Mouse (Mus musculus): Measurements from ENCODE around the gene Olfr1352. TPM values are rescaled to one million over a fixed set of nuclear protein-coding genes. Genes with fewer than 3 reads are reported as not detected.

Olfr1352 gene
- polyA plus RNA-seq (2014; fragmentation: Illumina TruSeq; extraction: RNeasy Lipid Tissue Mini Kit (QIAGEN cat#74804); ENCODE audit: low read depth, low replicate concordance), result not detected

GRCm38 (mm10) chr10:78980750-78981149, at the start of gene Olfr1352:
TSS of gene Olfr1352 (plus strand) at chr10:78981050.

GRCm38 (mm10) chr10:78950336-78950735, 30.5 kb upstream of the Olfr1352 start, which contains the start of gene Olfr8:
TSS of gene Olfr8 (plus strand) at chr10:78950636.

GRCm38 (mm10) chr10:78963009-78963408, 17.8 kb upstream of the Olfr1352 start, which contains the start of gene Olfr1353:
TSS of gene Olfr1353 (plus strand) at chr10:78963309.

GRCm38 (mm10) chr10:79012172-79012571, 31.3 kb downstream of the Olfr1352 start, which contains the start of gene Olfr1351:
TSS of gene Olfr1351 (plus strand) at chr10:79012472.

GRCm38 (mm10) chr10:79028441-79028840, 47.6 kb downstream of the Olfr1352 start, which contains the start of gene Olfr57:
TSS of gene Olfr57 (plus strand) at chr10:79028741.

Other genes with a start within 250 kb of the Olfr1352 start
- gene Ccdc105, start 228.0 kb upstream of the Olfr1352 start, polyA plus RNA-seq (2014; fragmentation: Illumina TruSeq; extraction: RNeasy Lipid Tissue Mini Kit (QIAGEN cat#74804); ENCODE audit: low read depth, low replicate concordance), result not detected
- gene Slc1a6, start 200.6 kb upstream of the Olfr1352 start, polyA plus RNA-seq (2014; fragmentation: Illumina TruSeq; extraction: RNeasy Lipid Tissue Mini Kit (QIAGEN cat#74804); ENCODE audit: low read depth, low replicate concordance), result not detected
- not detected for gene Olfr1356, start 128.9 kb upstream of the Olfr1352 start, polyA plus RNA-seq (2014; fragmentation: Illumina TruSeq; extraction: RNeasy Lipid Tissue Mini Kit (QIAGEN cat#74804); ENCODE audit: low read depth, low replicate concordance)
- not detected for gene Olfr1355, start 105.5 kb upstream of the Olfr1352 start, polyA plus RNA-seq (2014; fragmentation: Illumina TruSeq; extraction: RNeasy Lipid Tissue Mini Kit (QIAGEN cat#74804); ENCODE audit: low read depth, low replicate concordance)
- gene Olfr1354, start 67.9 kb upstream of the Olfr1352 start, polyA plus RNA-seq (2014; fragmentation: Illumina TruSeq; extraction: RNeasy Lipid Tissue Mini Kit (QIAGEN cat#74804); ENCODE audit: low read depth, low replicate concordance), result not detected
- gene Olfr8, start 30.4 kb upstream of the Olfr1352 start, polyA plus RNA-seq (2014; fragmentation: Illumina TruSeq; extraction: RNeasy Lipid Tissue Mini Kit (QIAGEN cat#74804); ENCODE audit: low read depth, low replicate concordance), result not detected
- gene Olfr1353, start 17.7 kb upstream of the Olfr1352 start, polyA plus RNA-seq (2014; fragmentation: Illumina TruSeq; extraction: RNeasy Lipid Tissue Mini Kit (QIAGEN cat#74804); ENCODE audit: low read depth, low replicate concordance), result not detected
- not detected for gene Olfr1351, start 31.4 kb downstream of the Olfr1352 start, polyA plus RNA-seq (2014; fragmentation: Illumina TruSeq; extraction: RNeasy Lipid Tissue Mini Kit (QIAGEN cat#74804); ENCODE audit: low read depth, low replicate concordance)
- not detected for gene Olfr57, start 47.7 kb downstream of the Olfr1352 start, polyA plus RNA-seq (2014; fragmentation: Illumina TruSeq; extraction: RNeasy Lipid Tissue Mini Kit (QIAGEN cat#74804); ENCODE audit: low read depth, low replicate concordance)
- 16.4 TPM for gene 2610008E11Rik, start 116.5 kb downstream of the Olfr1352 start, polyA plus RNA-seq (2014; fragmentation: Illumina TruSeq; extraction: RNeasy Lipid Tissue Mini Kit (QIAGEN cat#74804); ENCODE audit: low read depth, low replicate concordance)
- not detected for gene Vmn2r80, start 167.7 kb downstream of the Olfr1352 start, polyA plus RNA-seq (2014; fragmentation: Illumina TruSeq; extraction: RNeasy Lipid Tissue Mini Kit (QIAGEN cat#74804); ENCODE audit: low read depth, low replicate concordance)